21 mouse cellular contexts compared by ENCODE assay signal in the genomic region with DNA sequence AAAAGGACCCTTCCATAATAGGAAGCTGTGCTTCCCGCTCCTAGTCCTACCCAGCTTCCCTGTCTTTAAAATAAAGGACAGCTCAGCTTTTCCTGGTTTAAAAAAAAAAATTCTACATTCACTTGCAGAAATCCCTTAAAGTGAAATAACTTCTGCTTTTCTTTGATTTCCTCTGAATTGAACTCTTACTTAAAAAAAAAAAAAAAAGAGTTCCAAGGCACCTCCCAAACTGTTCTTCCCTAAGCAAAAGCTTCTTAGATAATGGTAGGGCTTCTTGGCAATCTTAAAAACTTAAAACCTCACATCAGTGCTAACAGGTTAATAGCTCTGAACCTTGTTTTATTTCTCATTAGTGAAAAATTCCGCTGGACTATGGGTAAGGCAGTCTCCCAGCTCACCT. TPM values are rescaled to one million over a fixed set of nuclear protein-coding genes. Genes with fewer than 3 reads are reported as not detected.
"Had no signal": no experiment of that assay in that cellular context is flagged by ENCODE, and none has a peak within 500 bp of the region (broad histone marks: within the 10 kb centered on the region; RNA-seq: fewer than 3 reads in every experiment).

No protein-coding gene starts in this region.

- H3K27me3 ChIP-seq: midbrain, embryonic 12.5 days; neural tube, embryonic 13.5 days had no signal

- H3K4me2 ChIP-seq: midbrain, embryonic 12.5 days; neural tube, embryonic 13.5 days had no signal

- H3K4me3 ChIP-seq: midbrain, embryonic 12.5 days; neural tube, embryonic 13.5 days had no signal

- H3K9me3 ChIP-seq: limb, embryonic 10.5 days; midbrain, embryonic 12.5 days; neural tube, embryonic 13.5 days had no signal

- ATAC-seq: lung, postnatal 0 days; midbrain, embryonic 16.5 days had no signal

- H3K27ac ChIP-seq: layer of hippocampus, adult 2 months; liver, embryonic 14.5 days; midbrain, embryonic 12.5 days; neural tube, embryonic 13.5 days had no signal

- DNase-seq: kidney, postnatal 4 days; lung, adult 2 months; lung, postnatal 36 days; retina, postnatal 1 day; right cerebral cortex, postnatal 14 days; thymus, postnatal 36 days had no signal

RNA-seq across cellular contexts. Expression of a gene that starts 15.9 kb away (rescaled TPM):
- total RNA-seq: layer of hippocampus, adult 2 months; layer of hippocampus, postnatal 14 days; left cerebral cortex, adult 18-20 months; left cerebral cortex, postnatal 10 days; megakaryocyte-erythroid progenitor cell, adult 5-6 weeks had no signal
- polyA plus RNA-seq: intestine, embryonic 14.5 days; limb, embryonic 10.5 days; limb, embryonic 14.5 days; liver, embryonic 14.5 days; lung, adult 2 months; lung, postnatal 0 days; midbrain, embryonic 12.5 days; midbrain, embryonic 16.5 days; neural tube, embryonic 13.5 days; stomach, embryonic 16.5 days; thymus, postnatal 0 days had no signal
